Mouse (Mus musculus): Measurements from ENCODE around the gene Fam184a. TPM values are rescaled to one million over a fixed set of nuclear protein-coding genes. Genes with fewer than 3 reads are reported as not detected.

The Fam184a gene
- polyA plus RNA-seq, 1 experiment = not detected

GRCm38 (mm10) chr10:53772708-53773107 is 21.8 kb upstream of the Fam184a start:
- Histone ChIP-seq H3K27me3 (ENCODE audit: control insufficient read depth, insufficient read depth, insufficient read length) (no peaks in the 10 kb centered on the region), H3K36me3 (ENCODE audit: control insufficient read depth, insufficient read depth) (no peaks in the 10 kb centered on the region), H3K79me3 (ENCODE audit: low read depth) (no peaks in the 10 kb centered on the region), H3K4me3 (ENCODE audit: insufficient read depth, poor library complexity, severe bottlenecking) (no peak overlapping the region), H3K79me2 (ENCODE audit: control insufficient read depth, insufficient read depth) (no peaks in the 10 kb centered on the region), H3ac (ENCODE audit: control insufficient read depth, insufficient read length, low read depth) (no peak overlapping the region)
- TF ChIP-seq MAX (IDR thresholded peaks at IDR 0.05) (no peak), MYOG (IDR thresholded peaks at IDR 0.05; ENCODE audit: control insufficient read depth, extremely low read depth, insufficient read length) (no peak), FOSL1 (IDR thresholded peaks at IDR 0.05; ENCODE audit: insufficient read depth, low read length, poor library complexity, severe bottlenecking) (no peak), CEBPB (IDR thresholded peaks at IDR 0.05; ENCODE audit: low read depth) (no peak), MYOD1 (IDR thresholded peaks at IDR 0.05; ENCODE audit: control insufficient read depth, insufficient read length, low read depth) (no peak), USF1 (IDR thresholded peaks at IDR 0.05; ENCODE audit: low read depth) (no peak)

DNA sequence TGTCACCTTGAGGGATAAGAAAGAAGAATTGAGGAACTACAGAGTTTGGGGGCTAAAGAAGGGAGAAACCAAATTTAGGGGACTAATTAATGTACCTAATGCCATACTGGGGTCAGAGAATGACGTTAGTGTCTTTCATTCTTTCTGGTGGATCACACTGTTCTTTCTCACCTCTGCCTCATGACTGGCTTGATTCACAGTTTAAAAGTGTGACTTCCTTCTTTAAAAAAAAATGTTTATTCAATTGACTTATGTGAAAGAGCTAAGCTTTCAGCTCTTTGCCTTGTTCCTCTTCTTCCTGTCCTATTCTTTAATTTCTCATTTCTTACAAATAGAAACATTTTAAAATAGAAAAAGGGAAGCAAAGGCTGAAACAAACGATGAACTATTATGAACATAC is 20.6 kb upstream of the Fam184a start:
- Histone ChIP-seq H3K4me3 (ENCODE audit: insufficient read depth, poor library complexity, severe bottlenecking) (no peak overlapping the region), H3K79me3 (ENCODE audit: low read depth) (no peaks in the 10 kb centered on the region), H3ac (ENCODE audit: control insufficient read depth, insufficient read length, low read depth) (no peak overlapping the region), H3K36me3 (ENCODE audit: control insufficient read depth, insufficient read depth) (no peaks in the 10 kb centered on the region), H3K27me3 (ENCODE audit: control insufficient read depth, insufficient read depth, insufficient read length) (no peaks in the 10 kb centered on the region), H3K79me2 (ENCODE audit: control insufficient read depth, insufficient read depth) (no peaks in the 10 kb centered on the region)
- TF ChIP-seq USF1 (IDR thresholded peaks at IDR 0.05; ENCODE audit: low read depth) (no peak), CEBPB (IDR thresholded peaks at IDR 0.05; ENCODE audit: low read depth) (no peak)

- TF ChIP-seq CTCF (IDR thresholded peaks at IDR 0.05; ENCODE audit: control insufficient read depth, insufficient read depth, insufficient read length) = no peak
- no peak for TF ChIP-seq MYOG (IDR thresholded peaks at IDR 0.05; ENCODE audit: control insufficient read depth, extremely low read depth, insufficient read length)
- TF ChIP-seq FOSL1 (IDR thresholded peaks at IDR 0.05; ENCODE audit: insufficient read depth, low read length, poor library complexity, severe bottlenecking) = no peak
- TF ChIP-seq CEBPB (IDR thresholded peaks at IDR 0.05; ENCODE audit: low read depth) = no peak
- TF ChIP-seq MYOD1 (IDR thresholded peaks at IDR 0.05; ENCODE audit: control insufficient read depth, insufficient read length, low read depth) = no peak
- Histone ChIP-seq H3K79me2 (ENCODE audit: control insufficient read depth, insufficient read depth) (no peaks in the 10 kb centered on the region), H3K36me3 (ENCODE audit: control insufficient read depth, insufficient read depth) (no peaks in the 10 kb centered on the region), H3K79me3 (ENCODE audit: low read depth) (no peaks in the 10 kb centered on the region), H3K4me3 (ENCODE audit: insufficient read depth, poor library complexity, severe bottlenecking) (no peak overlapping the region), H3K27me3 (ENCODE audit: control insufficient read depth, insufficient read depth, insufficient read length) (no peaks in the 10 kb centered on the region), H3ac (ENCODE audit: control insufficient read depth, insufficient read length, low read depth) (no peak overlapping the region)
These were observed 17.8 kb upstream of the Fam184a start for GRCm38 (mm10) chr10:53768745-53769144.

- Histone ChIP-seq H3ac (ENCODE audit: control insufficient read depth, insufficient read length, low read depth) (no peak overlapping the region), H3K36me3 (ENCODE audit: control insufficient read depth, insufficient read depth) (no peaks in the 10 kb centered on the region)
These were observed 14.5 kb upstream of the Fam184a start for GRCm38 (mm10) chr10:53765471-53765870.

DNA sequence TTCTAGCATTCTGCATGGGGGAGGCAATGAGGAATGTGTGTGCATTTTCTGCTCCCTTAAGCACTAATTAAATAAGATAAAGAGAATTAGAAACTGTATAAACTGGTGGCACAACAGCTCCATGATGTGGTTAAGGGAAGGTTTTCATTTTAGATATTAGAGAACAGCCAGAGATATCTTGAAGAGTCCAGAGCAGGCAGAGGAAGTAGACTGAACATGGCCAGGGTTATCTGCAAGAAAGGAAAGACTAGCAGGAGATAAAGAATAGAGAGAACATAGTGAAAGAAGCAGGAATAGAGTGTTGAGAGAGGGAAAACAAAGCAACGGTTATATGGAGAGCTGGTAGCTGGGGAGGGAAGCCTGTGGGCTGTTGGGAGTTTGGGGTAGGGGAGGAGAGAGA is 1.8 kb upstream of the Fam184a start:
- TF ChIP-seq MAX (IDR thresholded peaks at IDR 0.05) = no peak
- no peak for TF ChIP-seq CEBPB (IDR thresholded peaks at IDR 0.05; ENCODE audit: low read depth)
- TF ChIP-seq MYOD1 (IDR thresholded peaks at IDR 0.05; ENCODE audit: control insufficient read depth, insufficient read length, low read depth) = no peak
- no peak for TF ChIP-seq MYOG (IDR thresholded peaks at IDR 0.05; ENCODE audit: control insufficient read depth, extremely low read depth, insufficient read length)
- no peak for TF ChIP-seq USF1 (IDR thresholded peaks at IDR 0.05; ENCODE audit: low read depth)
- no peak for TF ChIP-seq FOSL1 (IDR thresholded peaks at IDR 0.05; ENCODE audit: insufficient read depth, low read length, poor library complexity, severe bottlenecking)
- no peak for TF ChIP-seq CTCF (IDR thresholded peaks at IDR 0.05; ENCODE audit: control insufficient read depth, insufficient read depth, insufficient read length)
- no peak overlapping the region for H3ac ChIP-seq (ENCODE audit: control insufficient read depth, insufficient read length, low read depth)
- no peaks in the 10 kb centered on the region for H3K27me3 ChIP-seq (ENCODE audit: control insufficient read depth, insufficient read depth, insufficient read length)
- no peaks in the 10 kb centered on the region for H3K79me3 ChIP-seq (ENCODE audit: low read depth)
- no peaks in the 10 kb centered on the region for H3K79me2 ChIP-seq (ENCODE audit: control insufficient read depth, insufficient read depth)
- no peak overlapping the region for H3K4me3 ChIP-seq (ENCODE audit: insufficient read depth, poor library complexity, severe bottlenecking)
- H3K36me3 ChIP-seq (ENCODE audit: control insufficient read depth, insufficient read depth) = no peaks in the 10 kb centered on the region

More at GRCm38 (mm10) chr10:53765471-53765870, 14.5 kb upstream of the Fam184a start:
- Histone ChIP-seq H3K4me3 (ENCODE audit: insufficient read depth, poor library complexity, severe bottlenecking) (no peak overlapping the region), H3K79me3 (ENCODE audit: low read depth) (no peaks in the 10 kb centered on the region), H3K27me3 (ENCODE audit: control insufficient read depth, insufficient read depth, insufficient read length) (no peaks in the 10 kb centered on the region), H3K79me2 (ENCODE audit: control insufficient read depth, insufficient read depth) (no peaks in the 10 kb centered on the region)
- TF ChIP-seq FOSL1 (IDR thresholded peaks at IDR 0.05; ENCODE audit: insufficient read depth, low read length, poor library complexity, severe bottlenecking) (no peak), CTCF (IDR thresholded peaks at IDR 0.05; ENCODE audit: control insufficient read depth, insufficient read depth, insufficient read length) (no peak), MAX (IDR thresholded peaks at IDR 0.05) (no peak), USF1 (IDR thresholded peaks at IDR 0.05; ENCODE audit: low read depth) (no peak)

DNA sequence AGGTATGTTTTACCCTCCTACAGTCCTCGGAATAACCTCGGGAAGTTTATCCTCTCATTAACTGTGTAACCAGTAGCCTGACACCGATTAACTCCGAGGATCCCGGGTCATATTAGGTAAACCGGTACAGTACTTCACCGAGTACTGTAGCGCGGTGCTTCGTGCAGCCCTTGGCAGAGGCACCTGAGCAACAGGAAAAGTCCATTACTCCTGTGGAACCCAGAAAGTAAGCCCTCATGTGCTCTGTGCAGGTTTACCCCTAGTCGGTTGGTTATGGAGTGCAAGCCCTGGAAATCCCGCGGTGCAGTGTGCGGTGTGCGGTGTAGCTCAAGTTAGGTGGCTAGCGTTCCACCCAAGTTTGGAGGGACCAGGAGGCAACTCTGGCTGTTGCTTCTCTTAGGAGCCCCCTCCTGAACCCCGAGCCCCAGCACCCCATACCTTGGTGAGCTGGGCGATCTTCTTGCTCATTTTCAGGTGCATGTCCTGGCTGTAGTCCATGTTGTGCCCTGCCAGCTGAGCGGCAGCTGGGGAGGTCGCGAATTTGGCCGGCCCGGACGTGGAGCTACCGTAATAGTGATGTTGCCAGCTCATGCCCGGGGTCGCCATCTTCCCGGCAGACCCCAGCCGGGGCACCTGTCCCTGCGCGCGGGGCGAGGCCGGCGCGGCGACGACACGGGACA is 508 bp downstream of the Fam184a start:
- no peaks in the 10 kb centered on the region for H3K79me3 ChIP-seq (ENCODE audit: low read depth)
- H3K27me3 ChIP-seq (ENCODE audit: control insufficient read depth, insufficient read depth, insufficient read length) = no peaks in the 10 kb centered on the region
- no peak overlapping the region for H3K4me3 ChIP-seq (ENCODE audit: insufficient read depth, poor library complexity, severe bottlenecking)
- H3K79me2 ChIP-seq (ENCODE audit: control insufficient read depth, insufficient read depth) = no peaks in the 10 kb centered on the region
- TF ChIP-seq CEBPB (IDR thresholded peaks at IDR 0.05; ENCODE audit: low read depth) = no peak
- TF ChIP-seq MYOD1 (IDR thresholded peaks at IDR 0.05; ENCODE audit: control insufficient read depth, insufficient read length, low read depth) = no peak
- no peak for TF ChIP-seq CTCF (IDR thresholded peaks at IDR 0.05; ENCODE audit: control insufficient read depth, insufficient read depth, insufficient read length)
- TF ChIP-seq MAX (IDR thresholded peaks at IDR 0.05) = no peak
- H3ac ChIP-seq (ENCODE audit: control insufficient read depth, insufficient read length, low read depth) = no peak overlapping the region
- no peaks in the 10 kb centered on the region for H3K36me3 ChIP-seq (ENCODE audit: control insufficient read depth, insufficient read depth)

Data from C2C12 (cell line).